Mouse (Mus musculus) lung, postnatal 14 days (tissue): ENCODE measurements around the gene Lgsn.

ENCODE experiments used
- DNase-seq: peaks from one replicate; pipeline ENCODE4 v3.0.0; 2021

Lgsn gene

GRCm38 (mm10) chr1:31220599-31221250 is 44.5 kb downstream of the Lgsn start:
- DNase-seq, result no peak

- DNase-seq, result no peak
These were observed 46.4 kb downstream of the Lgsn start, which contains the start of the genes 4931428L18Rik and Pih1d3 for GRCm38 (mm10) chr1:31222564-31222963. Gene 4931428L18Rik, minus strand, starts transcription at chr1:31222684. Gene Pih1d3, plus strand, starts transcription at chr1:31222838.

- DNase-seq, result no peak
These were observed 57.3 kb downstream of the Lgsn start for GRCm38 (mm10) chr1:31233319-31234036.
